Mouse (Mus musculus) lung, embryonic 14.5 days (tissue): ENCODE results near the gene Timm17b. TPM values are rescaled to one million over a fixed set of nuclear protein-coding genes. Genes with fewer than 3 reads are reported as not detected.
"Not testable (repeated sequence)": the region's sequence is repeated elsewhere in the genome, so short reads cannot be mapped to it uniquely, and the experiment has no call there.

Experiments
- ATAC-seq: fragments of 200-750 bp; cut with Nextera tagmentation; 2 replicates; pipeline ENCODE4 v1.8.0; 2017; ENCODE audit warnings: mild to moderate bottlenecking, moderate TSS enrichment, moderate library complexity; ENCODE audit not compliant: insufficient read depth
- DNase-seq: peaks from one replicate; pipeline ENCODE4 v3.0.0-alpha.2; 2015
- H3K27ac ChIP-seq: fragments of 300-500 bp; sonication (generic); 2 replicates; pipeline ENCODE4 v1.5.1; 2014; ENCODE audit warnings: low read depth, mild to moderate bottlenecking, moderate library complexity
- H3K27me3 ChIP-seq: fragments of 300-500 bp; sonication (generic); 2 replicates; pipeline ENCODE4 v1.6.1; 2014; ENCODE audit warnings: low read length, control low read depth; ENCODE audit not compliant: insufficient read depth
- H3K36me3 ChIP-seq: fragments of 300-500 bp; sonication (generic); 2 replicates; pipeline ENCODE4 v1.6.1; 2014; ENCODE audit warnings: control low read depth; ENCODE audit not compliant: insufficient read depth
- H3K4me1 ChIP-seq: fragments of 300-500 bp; sonication (generic); 2 replicates; pipeline ENCODE4 v1.6.1; 2014; ENCODE audit warnings: antibody characterized with exemption, control low read depth; ENCODE audit not compliant: insufficient read depth
- H3K4me2 ChIP-seq: fragments of 300-500 bp; sonication (generic); 2 replicates; pipeline ENCODE4 v1.6.1; 2014; ENCODE audit warnings: mild to moderate bottlenecking
- H3K4me3 ChIP-seq: fragments of 300-500 bp; sonication (generic); 2 replicates; pipeline ENCODE4 v1.5.1; 2014; ENCODE audit warnings: low read depth, low read length
- H3K9ac ChIP-seq: fragments of 300-500 bp; sonication (generic); 2 replicates; pipeline ENCODE4 v1.6.1; 2014
- H3K9me3 ChIP-seq: fragments of 300-500 bp; sonication (generic); 2 replicates; pipeline ENCODE4 v1.6.1; 2016; ENCODE audit warnings: low read depth, low read length, control low read depth
- CTCF ChIP-seq: IDR thresholded peaks from 2 replicates; pipeline ENCODE4 v1.5.1; 2016; ENCODE audit warnings: antibody characterized with exemption, low read depth
- WGBS: fragments of 180-500 bp; shearing (Covaris S2); extraction: QIAGEN DNeasy Blood & Tissue Kit; methylation state at CpG from one replicate; pipeline ENCODE4 v1.1.7; 2014; 5-methylcytosine and 5-hydroxymethylcytosine counted together
- polyA plus RNA-seq: library from polyadenylated mRNA; unstranded; fragments of >200 nt; fragmentation: Nextera tagmentation; extraction: Ambion mirVana; gene quantifications from 2 replicates; pipeline ENCODE4 v1.2.1, GENCODE M21; 2014

The Timm17b gene
- polyA plus RNA-seq, 1 experiment from 2014 or later = 174 TPM

DNA sequence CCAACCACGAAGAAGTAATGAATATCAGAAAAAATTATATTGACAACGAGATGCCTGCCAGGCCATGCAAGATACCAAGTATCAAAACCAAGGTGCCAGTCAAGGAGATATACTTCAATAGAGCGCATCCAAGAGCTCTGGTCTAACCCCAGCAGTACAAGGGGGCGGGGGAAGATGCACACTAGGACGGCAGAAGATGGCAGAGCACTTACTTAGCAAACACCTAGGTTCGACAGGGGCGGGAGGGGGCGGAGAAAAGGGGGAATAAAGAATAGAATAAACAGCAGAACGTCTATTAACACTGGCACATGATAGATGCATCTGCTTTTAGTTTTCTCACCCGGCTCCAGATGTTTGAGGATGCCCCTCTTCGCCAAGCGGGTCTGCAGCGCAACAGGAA, 946 bp upstream of the Timm17b start:
- peak overlapping the region; percentile 61 for H3K4me2 ChIP-seq
- H3K27me3 ChIP-seq = no peaks in the 10 kb centered on the region
- ATAC-seq (no peak), DNase-seq (no peak)
- H3K9me3 ChIP-seq = no peaks in the 10 kb centered on the region
- TF ChIP-seq CTCF = no peak
- peak overlapping the region; percentile 49 for H3K9ac ChIP-seq
- H3K4me3 ChIP-seq = peak overlapping the region; percentile 54
- 23% methylated on average over 13 of the region's 13 CpGs for WGBS
- H3K4me1 ChIP-seq = no peaks in the 10 kb centered on the region
- H3K36me3 ChIP-seq = peaks cover 16% of the 10 kb centered on the region
- no peak overlapping the region for H3K27ac ChIP-seq

DNA sequence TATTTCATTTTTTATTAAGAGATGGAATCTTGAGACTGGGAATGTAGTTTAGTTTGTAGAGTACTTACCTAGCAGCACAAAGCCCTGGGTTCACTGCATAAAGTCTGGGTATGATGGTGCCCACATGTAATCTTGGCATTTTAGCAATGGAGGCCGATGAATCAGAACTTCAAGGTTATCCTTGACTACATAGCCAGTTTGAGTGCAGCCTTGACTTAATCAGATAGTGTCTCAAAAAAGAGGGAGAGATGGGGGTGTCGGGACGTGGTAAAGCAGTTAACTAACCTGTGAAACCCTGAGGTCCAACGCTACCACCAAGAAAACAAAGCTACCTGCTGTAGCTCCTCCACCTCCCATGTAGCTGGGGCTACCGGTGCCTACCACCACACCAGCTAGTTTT, 5.3 kb downstream of the Timm17b start:
- Histone ChIP-seq H3K4me2 (no peak overlapping the region), H3K36me3 (0 out of 2 replicates have a peak, but pooled peaks cover 7% of the 10 kb centered on the region), H3K4me1 (no peaks in the 10 kb centered on the region), H3K27me3 (no peaks in the 10 kb centered on the region), H3K4me3 (no peak overlapping the region), H3K9me3 (no peaks in the 10 kb centered on the region), H3K27ac (no peak overlapping the region), H3K9ac (no peak overlapping the region)
- ATAC-seq = no peak
- TF ChIP-seq CTCF = no peak
- no peak for DNase-seq
- WGBS = 93% methylated on average over 5 of the region's 5 CpGs

DNA sequence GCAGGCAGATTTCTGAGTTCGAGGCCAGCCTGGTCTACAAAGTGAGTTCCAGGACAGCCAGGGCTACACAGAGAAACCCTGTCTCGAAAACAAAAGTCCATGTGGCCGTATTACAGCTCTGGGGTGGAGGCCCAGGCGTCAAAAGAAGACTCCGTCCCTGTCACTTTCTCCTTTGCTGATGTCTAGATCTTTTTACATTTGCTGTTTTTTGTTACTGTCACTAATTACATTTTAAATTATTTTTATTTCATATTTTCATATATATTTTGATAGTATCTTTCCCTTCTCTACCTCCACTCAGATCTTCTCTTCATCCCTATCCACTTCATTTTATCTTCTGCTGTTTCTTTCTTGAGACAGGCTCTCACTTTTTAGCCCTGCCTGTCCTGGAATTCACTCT, 8.6 kb downstream of the Timm17b start, which contains the start of gene Gm10491:
TSS of gene Gm10491 (minus strand) at position 101 of the 400 bp plus-strand sequence.
- H3K27me3 ChIP-seq = no peaks in the 10 kb centered on the region
- 85% methylated on average over 5 of the region's 5 CpGs for WGBS
- ATAC-seq = no peak

DNA sequence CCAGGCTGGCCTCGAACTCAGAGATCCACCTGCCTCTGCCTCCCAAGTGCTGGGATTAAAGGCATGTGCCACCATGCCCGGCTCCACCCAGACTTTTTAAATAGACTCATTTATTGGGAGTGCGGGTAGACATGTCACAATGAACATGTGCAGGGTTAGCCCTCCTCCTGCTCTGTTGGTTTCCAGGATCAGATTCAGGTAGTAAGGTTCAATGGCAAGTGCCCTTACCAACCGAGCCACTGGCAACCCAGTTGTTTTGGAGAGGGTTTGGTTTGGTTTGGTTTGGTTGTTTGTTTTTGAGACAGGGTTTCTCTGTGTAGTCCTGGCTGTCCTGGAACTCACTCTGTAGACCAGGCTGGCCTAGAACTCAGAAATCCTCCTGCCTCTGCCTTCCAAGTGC, 10.1 kb downstream of the Timm17b start, which contains the start of gene Gm10490:
TSS of gene Gm10490 (plus strand) at position 301 of the 400 bp plus-strand sequence.
- ATAC-seq, H3K27ac ChIP-seq, H3K36me3 ChIP-seq, H3K4me3 ChIP-seq, H3K4me1 ChIP-seq, DNase-seq, H3K9ac ChIP-seq, H3K27me3 ChIP-seq, H3K4me2 ChIP-seq, H3K9me3 ChIP-seq: not testable (repeated sequence)
- WGBS = 88% methylated on average over 4 of the region's 4 CpGs

More for the DNA sequence above, 8.6 kb downstream of the Timm17b start, which contains the start of gene Gm10491:
- H3K9ac ChIP-seq = no peak within 1 kb of the TSS
- no peaks in the 10 kb centered on the region for H3K4me1 ChIP-seq
- H3K36me3 ChIP-seq = 0 out of 2 replicates have a peak, but pooled peaks cover 7% of the 10 kb centered on the region
- no peak for TF ChIP-seq CTCF
- no peaks in the 10 kb centered on the region for H3K9me3 ChIP-seq
- H3K4me2 ChIP-seq = no peak within 1 kb of the TSS
- H3K4me3 ChIP-seq = no peak within 1 kb of the TSS
- no peak for DNase-seq
- no peak within 1 kb of the TSS for H3K27ac ChIP-seq

DNA sequence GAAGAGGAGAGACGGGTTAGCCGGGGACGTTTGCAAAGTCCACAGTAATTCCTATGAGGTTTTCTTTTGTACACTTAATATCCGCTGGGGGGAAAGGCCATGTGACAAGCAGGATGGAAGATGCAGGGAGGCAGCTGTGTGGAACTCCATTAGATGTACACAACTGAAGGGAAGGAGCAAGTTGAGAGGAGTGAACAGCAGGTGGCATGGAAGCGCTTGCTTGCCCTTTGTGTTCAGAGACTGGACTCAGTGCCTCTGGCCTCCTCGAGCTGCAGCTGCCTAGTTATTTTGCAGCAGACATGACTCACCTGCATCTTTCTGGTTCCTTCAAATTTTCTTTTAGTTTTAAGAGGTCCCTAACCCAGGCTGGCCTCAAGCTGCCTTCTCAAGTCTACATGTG, 11.3 kb downstream of the Timm17b start:
- Histone ChIP-seq H3K4me2 (no peak overlapping the region), H3K9me3 (no peaks in the 10 kb centered on the region), H3K27me3 (no peaks in the 10 kb centered on the region), H3K36me3 (no peaks in the 10 kb centered on the region), H3K4me1 (no peaks in the 10 kb centered on the region), H3K9ac (no peak overlapping the region), H3K27ac (no peak overlapping the region), H3K4me3 (no peak overlapping the region)
- TF ChIP-seq CTCF = peak; percentile 4; the same call in 1 of the 2 replicates
- ATAC-seq (no peak), DNase-seq (no peak)
- WGBS = 59% methylated on average over 6 of the region's 6 CpGs

DNA sequence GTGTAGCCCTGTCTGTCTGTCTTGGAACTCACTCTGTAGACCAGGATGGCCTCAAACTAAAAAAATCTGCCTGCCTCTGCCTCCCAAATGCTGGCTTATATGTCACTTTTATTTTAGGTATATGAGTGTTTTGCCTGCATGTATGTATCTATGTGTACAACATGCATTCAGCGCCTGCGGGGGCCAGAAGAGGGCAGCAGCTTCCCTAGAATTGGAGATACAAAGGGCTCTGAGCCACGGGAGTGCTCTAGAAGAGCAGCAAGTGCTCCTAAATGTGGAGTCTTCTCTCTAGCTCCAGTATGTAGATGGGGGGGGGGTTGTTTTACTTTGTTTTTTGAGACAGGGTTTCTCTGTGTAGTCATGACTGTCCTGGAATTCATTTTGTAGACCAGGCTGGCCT, 16.5 kb downstream of the Timm17b start:
- 15% methylated on average over 3 of the region's 3 CpGs for WGBS
- peaks cover 11% of the 10 kb centered on the region for H3K27me3 ChIP-seq
- ATAC-seq, H3K27ac ChIP-seq, H3K36me3 ChIP-seq, H3K4me3 ChIP-seq, H3K9me3 ChIP-seq, H3K4me2 ChIP-seq, H3K9ac ChIP-seq, H3K4me1 ChIP-seq: not testable (repeated sequence)
- DNase-seq = peak; percentile 8

DNA sequence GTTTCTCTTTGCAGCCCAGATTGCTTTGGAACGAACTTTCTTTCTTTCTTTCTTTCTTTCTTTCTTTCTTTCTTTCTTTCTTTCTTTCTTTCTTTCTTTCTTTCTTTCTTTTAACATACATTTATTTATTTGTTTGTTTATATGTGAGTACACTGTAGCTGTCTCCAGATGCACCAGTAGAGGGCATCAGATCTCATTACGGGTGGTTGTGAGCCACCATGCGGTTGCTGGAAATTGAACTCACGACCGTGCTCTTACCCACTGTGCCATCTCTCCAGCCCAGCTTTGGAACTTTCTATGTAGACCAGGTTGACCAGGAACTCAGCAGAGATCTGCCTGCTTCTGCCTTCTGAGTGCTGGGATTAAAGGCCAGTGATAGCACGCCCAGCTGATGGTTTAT, 18.8 kb downstream of the Timm17b start:
- H3K27ac ChIP-seq, H3K9ac ChIP-seq, H3K9me3 ChIP-seq, ATAC-seq, H3K4me1 ChIP-seq, H3K36me3 ChIP-seq, DNase-seq, H3K4me3 ChIP-seq, H3K4me2 ChIP-seq: not testable (repeated sequence)
- H3K27me3 ChIP-seq = peaks cover 32% of the 10 kb centered on the region
- 68% methylated on average over 6 of the region's 6 CpGs for WGBS
